Mouse (Mus musculus) C2C12 (cell line): ENCODE measurements around the gene Tspan2.

Experiments
- CEBPB ChIP-seq: IDR thresholded peaks from one replicate; pipeline ENCODE4 v1.6.1; 2011; ENCODE audit warnings: low read depth, mild to moderate bottlenecking, control low read depth, moderate library complexity
- CTCF ChIP-seq: IDR thresholded peaks from one replicate; pipeline ENCODE4 v1.5.1; 2011; ENCODE audit not compliant: control insufficient read depth, insufficient read depth, insufficient read length
- FOSL1 ChIP-seq: IDR thresholded peaks from one replicate; pipeline ENCODE4 v1.8.0; 2011; ENCODE audit warnings: mild to moderate bottlenecking, low read length; ENCODE audit not compliant: poor library complexity, insufficient read depth, severe bottlenecking
- MAX ChIP-seq: IDR thresholded peaks from one replicate; pipeline ENCODE4 v1.6.1; 2011; ENCODE audit warnings: mild to moderate bottlenecking, control low read depth
- MYOG ChIP-seq: IDR thresholded peaks from one replicate; pipeline ENCODE4 v1.6.1; 2011; ENCODE audit not compliant: control insufficient read depth, insufficient read length; ENCODE audit errors: extremely low read depth
- USF1 ChIP-seq: IDR thresholded peaks from one replicate; pipeline ENCODE4 v1.6.1; 2011; ENCODE audit warnings: low read depth, mild to moderate bottlenecking, control low read depth, moderate library complexity

DNA sequence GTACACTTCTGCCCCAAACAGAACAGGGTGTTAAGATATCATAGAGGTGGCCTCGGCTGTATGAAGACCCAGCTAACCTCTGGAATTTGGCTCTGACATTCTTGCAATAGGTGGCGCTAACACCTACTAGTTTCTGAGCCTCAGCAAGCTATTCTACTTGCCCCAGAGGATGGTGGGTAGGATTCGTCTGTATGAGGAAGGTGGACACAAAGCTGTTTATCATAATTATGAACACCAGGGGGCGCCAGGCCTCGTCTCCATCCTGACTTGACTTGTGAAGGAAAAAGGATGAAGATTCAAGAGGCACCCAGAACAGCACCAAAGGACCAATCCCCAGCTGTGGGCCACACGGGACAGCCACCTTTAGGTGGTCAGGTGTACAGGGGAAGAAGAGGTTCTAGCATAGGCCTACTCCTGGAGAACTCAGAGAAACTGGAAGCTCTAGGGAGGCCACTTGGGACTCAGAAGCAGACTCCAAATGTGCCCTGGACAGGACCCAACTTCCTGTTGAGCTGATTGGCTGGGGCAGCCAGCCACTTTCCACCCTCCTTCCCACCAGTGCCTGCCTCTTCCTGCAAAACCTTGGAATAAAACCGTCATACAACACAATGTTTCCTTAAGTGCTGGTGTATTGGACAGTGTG lies 32.3 kb upstream of the Tspan2 start:
- no peak for TF ChIP-seq CEBPB
- TF ChIP-seq CTCF = no peak
- TF ChIP-seq MAX = no peak
- TF ChIP-seq USF1 = no peak
- TF ChIP-seq FOSL1 = no peak
- no peak for TF ChIP-seq MYOG
